Mouse (Mus musculus) MEL (cell line): ENCODE measurements around the gene Kcnh1.

ENCODE experiments used
- CTCF ChIP-seq, 3 experiments: IDR thresholded peaks in 2 of 3; conservative IDR thresholded peaks in 1 of 3; 2 replicates each; pipeline ENCODE4 v1.5.1; 2011 to 2012; ENCODE audit warnings: low read length in 3 of 3, low read depth in 2 of 3, mild to moderate bottlenecking in 2 of 3, improper control_type of control experiment in 1 of 3, inconsistent platforms in 1 of 3, mixed read lengths in 1 of 3, moderate library complexity in 1 of 3; ENCODE audit not compliant: control insufficient read depth in 1 of 3, insufficient read depth in 1 of 3, poor library complexity in 1 of 3, severe bottlenecking in 1 of 3
- HCFC1 ChIP-seq: IDR thresholded peaks from 2 replicates; pipeline ENCODE4 v1.6.1; 2012; ENCODE audit warnings: low read depth, mild to moderate bottlenecking, inconsistent platforms, low read length, improper control_type of control experiment, moderate library complexity
- MEF2A ChIP-seq: IDR thresholded peaks from 2 replicates; pipeline ENCODE4 v1.6.1; 2014; ENCODE audit warnings: low read depth, mild to moderate bottlenecking, inconsistent platforms, low read length, improper control_type of control experiment; ENCODE audit not compliant: poor library complexity, insufficient replicate concordance, severe bottlenecking; ENCODE audit errors: extremely low read depth
- SIN3A ChIP-seq: IDR thresholded peaks from 2 replicates; pipeline ENCODE4 v1.6.1; 2012; ENCODE audit warnings: low read length, improper control_type of control experiment, inconsistent platforms

- no peak for TF ChIP-seq MEF2A
- TF ChIP-seq CTCF (IDR thresholded peaks at IDR 0.05 in 2 of 3, conservative IDR thresholded peaks at IDR 0.05 in 1 of 3; ENCODE audit: control insufficient read depth in 1 of 3, insufficient read depth in 1 of 3, low read depth in 2 of 3, low read length in 3 of 3, poor library complexity in 1 of 3, severe bottlenecking in 1 of 3): no peak
- no peak for TF ChIP-seq HCFC1
- no peak for TF ChIP-seq SIN3A
These were observed 329.1 kb downstream of the Kcnh1 start for GRCm38 (mm10) chr1:192519713-192520112.
